Mouse (Mus musculus): ENCODE measurements at regions not wholly inside any gene's neighbourhood (a gene's known extent, or its start where the extent isn't known, plus 50 kb on each side); places are given as distances from the start of the nearest gene placed in this dataset.

- Histone ChIP-seq H3K27me3 (ENCODE audit: low read depth, poor library complexity, severe bottlenecking) (no peaks in the 10 kb centered on the region), H3K9me3 (replicated peaks) (no peaks in the 10 kb centered on the region), H3K27ac (no peak overlapping the region), H3K4me3 (no peak overlapping the region), H3K4me1 (no peaks in the 10 kb centered on the region), H3K36me3 (no peaks in the 10 kb centered on the region)
- no peak for DNase-seq (ENCODE audit: low spot score)
- WGBS, result 92% methylated on average over 2 of the region's 2 CpGs
These were observed 886.3 kb downstream of the Gsdmc2 start for GRCm38 (mm10) chr15:62958506-62959330.

- Histone ChIP-seq H3K27ac (no peak overlapping the region), H3K4me3 (no peak overlapping the region), H3K36me3 (no peaks in the 10 kb centered on the region), H3K9me3 (replicated peaks) (no peaks in the 10 kb centered on the region), H3K27me3 (ENCODE audit: low read depth, poor library complexity, severe bottlenecking) (no peaks in the 10 kb centered on the region), H3K4me1 (no peaks in the 10 kb centered on the region)
- WGBS, result 94% methylated on average over 1 of the region's 1 CpGs
- DNase-seq (ENCODE audit: low spot score), result no peak
These were observed 890.1 kb downstream of the Gsdmc2 start for GRCm38 (mm10) chr15:62954889-62955288.

GRCm38 (mm10) chr15:62954322-62954820 lies 890.6 kb downstream of the Gsdmc2 start:
- Histone ChIP-seq H3K36me3 (no peaks in the 10 kb centered on the region), H3K27ac (no peak overlapping the region), H3K4me1 (no peaks in the 10 kb centered on the region), H3K9me3 (replicated peaks) (no peaks in the 10 kb centered on the region), H3K27me3 (ENCODE audit: low read depth, poor library complexity, severe bottlenecking) (no peaks in the 10 kb centered on the region), H3K4me3 (no peak overlapping the region)
- WGBS, result 74% methylated on average over 9 of the region's 9 CpGs
- no peak for DNase-seq (ENCODE audit: low spot score)

- Histone ChIP-seq H3K27me3 (ENCODE audit: low read depth, poor library complexity, severe bottlenecking) (no peaks in the 10 kb centered on the region), H3K4me3 (no peak overlapping the region), H3K36me3 (no peaks in the 10 kb centered on the region), H3K4me1 (no peaks in the 10 kb centered on the region), H3K27ac (no peak overlapping the region), H3K9me3 (replicated peaks) (no peaks in the 10 kb centered on the region)
- 77% methylated on average over 6 of the region's 6 CpGs for WGBS
- no peak for DNase-seq (ENCODE audit: low spot score)
These were observed 891.6 kb downstream of the Gsdmc2 start for GRCm38 (mm10) chr15:62953215-62953941.

GRCm38 (mm10) chr15:62952487-62953214 lies 892.3 kb downstream of the Gsdmc2 start:
- no peaks in the 10 kb centered on the region for H3K27me3 ChIP-seq (ENCODE audit: low read depth, poor library complexity, severe bottlenecking)
- WGBS, result 72% methylated on average over 5 of the region's 5 CpGs
- no peak overlapping the region for H3K4me3 ChIP-seq
- no peaks in the 10 kb centered on the region for H3K36me3 ChIP-seq
- no peak for DNase-seq (ENCODE audit: low spot score)
- no peaks in the 10 kb centered on the region for H3K9me3 ChIP-seq (replicated peaks)
- H3K4me1 ChIP-seq, result no peaks in the 10 kb centered on the region
- H3K27ac ChIP-seq, result no peak overlapping the region

- 86% methylated on average over 2 of the region's 2 CpGs for WGBS
- no peak overlapping the region for H3K27ac ChIP-seq
- H3K4me3 ChIP-seq, result no peak overlapping the region
These were observed 905.6 kb downstream of the Gsdmc2 start for GRCm38 (mm10) chr15:62939416-62939815.

GRCm38 (mm10) chr15:62937756-62938155 lies 907.2 kb downstream of the Gsdmc2 start:
- WGBS, result 88% methylated on average over 4 of the region's 4 CpGs

More at GRCm38 (mm10) chr15:62939416-62939815, 905.6 kb downstream of the Gsdmc2 start:
- no peaks in the 10 kb centered on the region for H3K9me3 ChIP-seq (replicated peaks)
- no peaks in the 10 kb centered on the region for H3K36me3 ChIP-seq
- no peaks in the 10 kb centered on the region for H3K27me3 ChIP-seq (ENCODE audit: low read depth, poor library complexity, severe bottlenecking)
- H3K4me1 ChIP-seq, result no peaks in the 10 kb centered on the region
- DNase-seq (ENCODE audit: low spot score), result no peak

GRCm38 (mm10) chr15:62934522-62935189 lies 910.3 kb downstream of the Gsdmc2 start:
- Histone ChIP-seq H3K4me1 (no peaks in the 10 kb centered on the region), H3K4me3 (no peak overlapping the region), H3K9me3 (replicated peaks) (no peaks in the 10 kb centered on the region), H3K36me3 (no peaks in the 10 kb centered on the region), H3K27me3 (ENCODE audit: low read depth, poor library complexity, severe bottlenecking) (no peaks in the 10 kb centered on the region), H3K27ac (no peak overlapping the region)
- no peak for DNase-seq (ENCODE audit: low spot score)

More at GRCm38 (mm10) chr15:62937756-62938155, 907.2 kb downstream of the Gsdmc2 start:
- no peak overlapping the region for H3K27ac ChIP-seq
- H3K4me3 ChIP-seq, result no peak overlapping the region
- H3K4me1 ChIP-seq, result no peaks in the 10 kb centered on the region
- DNase-seq (ENCODE audit: low spot score), result no peak
- H3K36me3 ChIP-seq, result no peaks in the 10 kb centered on the region
- no peaks in the 10 kb centered on the region for H3K27me3 ChIP-seq (ENCODE audit: low read depth, poor library complexity, severe bottlenecking)
- H3K9me3 ChIP-seq (replicated peaks), result no peaks in the 10 kb centered on the region

GRCm38 (mm10) chr15:62920520-62920919 lies 924.5 kb downstream of the Gsdmc2 start:
- 84% methylated on average over 2 of the region's 2 CpGs for WGBS
- H3K4me3 ChIP-seq, result no peak overlapping the region
- no peaks in the 10 kb centered on the region for H3K27me3 ChIP-seq (ENCODE audit: low read depth, poor library complexity, severe bottlenecking)
- no peaks in the 10 kb centered on the region for H3K9me3 ChIP-seq (replicated peaks)
- no peak overlapping the region for H3K27ac ChIP-seq
- no peaks in the 10 kb centered on the region for H3K36me3 ChIP-seq
- no peak for DNase-seq (ENCODE audit: low spot score)
- H3K4me1 ChIP-seq, result 0 out of 2 replicates have a peak, but pooled peaks cover 6% of the 10 kb centered on the region

- Histone ChIP-seq H3K36me3 (no peaks in the 10 kb centered on the region), H3K4me3 (no peak overlapping the region), H3K27ac (no peak overlapping the region), H3K4me1 (0 out of 2 replicates have a peak, but pooled peaks cover 6% of the 10 kb centered on the region), H3K27me3 (ENCODE audit: low read depth, poor library complexity, severe bottlenecking) (no peaks in the 10 kb centered on the region), H3K9me3 (replicated peaks) (no peaks in the 10 kb centered on the region)
- no peak for DNase-seq (ENCODE audit: low spot score)
These were observed 925.7 kb downstream of the Gsdmc2 start for GRCm38 (mm10) chr15:62919264-62919663.

GRCm38 (mm10) chr15:62908379-62908778 lies 936.6 kb downstream of the Gsdmc2 start:
- Histone ChIP-seq H3K9me3 (replicated peaks) (no peaks in the 10 kb centered on the region), H3K4me3 (no peak overlapping the region), H3K27ac (no peak overlapping the region), H3K4me1 (no peaks in the 10 kb centered on the region), H3K36me3 (no peaks in the 10 kb centered on the region), H3K27me3 (ENCODE audit: low read depth, poor library complexity, severe bottlenecking) (no peaks in the 10 kb centered on the region)
- DNase-seq (ENCODE audit: low spot score), result no peak
- WGBS, result 70% methylated on average over 4 of the region's 4 CpGs

- no peak for DNase-seq (ENCODE audit: low spot score)
These were observed 937.8 kb downstream of the Gsdmc2 start for GRCm38 (mm10) chr15:62907181-62907580.

More at GRCm38 (mm10) chr15:62907181-62907580, 937.8 kb downstream of the Gsdmc2 start:
- H3K27me3 ChIP-seq (ENCODE audit: low read depth, poor library complexity, severe bottlenecking), result no peaks in the 10 kb centered on the region
- H3K27ac ChIP-seq, result no peak overlapping the region
- no peaks in the 10 kb centered on the region for H3K9me3 ChIP-seq (replicated peaks)
- no peak overlapping the region for H3K4me3 ChIP-seq
- no peaks in the 10 kb centered on the region for H3K36me3 ChIP-seq
- H3K4me1 ChIP-seq, result peaks cover 8% of the 10 kb centered on the region
- 89% methylated on average over 2 of the region's 2 CpGs for WGBS

Measured in limb, embryonic 10.5 days (tissue).